Mouse (Mus musculus): ENCODE data around the gene Slc11a2. TPM values are rescaled to one million over a fixed set of nuclear protein-coding genes. Genes with fewer than 3 reads are reported as not detected.
"Not testable (repeated sequence)": the region's sequence is repeated elsewhere in the genome, so short reads cannot be mapped to it uniquely, and the experiment has no call there.

Gene Slc11a2
- total RNA-seq, 2 experiments from 2014 or later, result 37.5 to 48.9 TPM

- intact Hi-C loops (cut with DNase I), result no loop called here
- DNase-seq, result peak; percentile 68 to 81
Measured at GRCm38 (mm10) chr15:100443126-100443922, 18.5 kb upstream of the Slc11a2 start.

DNA sequence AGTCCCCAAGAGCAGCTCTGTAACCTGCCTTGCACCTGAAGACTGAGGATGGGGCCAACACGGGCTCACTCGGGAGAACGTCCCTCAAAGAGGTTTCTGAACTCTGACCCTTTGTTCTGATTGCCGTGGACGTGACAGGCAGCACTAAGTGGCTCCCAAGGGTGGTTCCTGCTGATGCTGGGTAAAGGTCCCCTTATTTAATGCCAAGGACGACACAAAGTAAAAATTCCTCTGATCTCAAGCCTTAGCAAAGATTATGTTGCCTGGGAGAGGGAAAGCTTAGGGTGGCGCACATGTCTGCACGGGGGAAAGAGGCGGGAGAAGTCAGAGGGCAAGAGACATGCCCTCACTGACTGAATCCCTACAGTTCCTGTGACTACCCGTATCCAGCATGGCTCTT lies 11.6 kb upstream of the Slc11a2 start:
- intact Hi-C loops (cut with DNase I), result no loop called here
- no peak for DNase-seq

GRCm38 (mm10) chr15:100436112-100436511 lies 11.2 kb upstream of the Slc11a2 start:
- intact Hi-C loops (cut with DNase I), result no loop called here
- DNase-seq, result no peak

DNA sequence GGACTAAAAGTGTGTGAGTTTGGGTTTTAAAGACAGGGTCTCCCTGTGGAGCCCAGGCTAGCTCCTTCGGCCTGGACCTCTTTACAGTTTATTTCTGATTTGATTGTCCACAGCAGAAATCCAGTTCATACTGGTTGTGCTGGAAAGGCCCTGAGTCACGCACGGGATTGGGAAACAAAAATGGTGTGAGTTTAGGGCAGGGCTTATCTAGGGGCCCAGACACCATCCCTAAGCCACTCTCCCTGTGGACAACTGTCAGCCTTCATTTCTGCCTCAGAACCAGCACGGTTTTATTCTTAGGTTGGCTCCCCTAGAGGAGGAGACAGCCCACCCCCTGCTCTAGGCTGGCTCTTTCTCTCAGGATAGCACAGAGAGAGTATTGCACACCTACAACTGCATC lies 8.4 kb upstream of the Slc11a2 start:
- intact Hi-C loops (cut with DNase I), result no loop called here
- no peak for DNase-seq

- no peak for DNase-seq
- intact Hi-C loops (cut with DNase I), result no loop called here
Measured at GRCm38 (mm10) chr15:100429959-100430565, 5.2 kb upstream of the Slc11a2 start.

DNA sequence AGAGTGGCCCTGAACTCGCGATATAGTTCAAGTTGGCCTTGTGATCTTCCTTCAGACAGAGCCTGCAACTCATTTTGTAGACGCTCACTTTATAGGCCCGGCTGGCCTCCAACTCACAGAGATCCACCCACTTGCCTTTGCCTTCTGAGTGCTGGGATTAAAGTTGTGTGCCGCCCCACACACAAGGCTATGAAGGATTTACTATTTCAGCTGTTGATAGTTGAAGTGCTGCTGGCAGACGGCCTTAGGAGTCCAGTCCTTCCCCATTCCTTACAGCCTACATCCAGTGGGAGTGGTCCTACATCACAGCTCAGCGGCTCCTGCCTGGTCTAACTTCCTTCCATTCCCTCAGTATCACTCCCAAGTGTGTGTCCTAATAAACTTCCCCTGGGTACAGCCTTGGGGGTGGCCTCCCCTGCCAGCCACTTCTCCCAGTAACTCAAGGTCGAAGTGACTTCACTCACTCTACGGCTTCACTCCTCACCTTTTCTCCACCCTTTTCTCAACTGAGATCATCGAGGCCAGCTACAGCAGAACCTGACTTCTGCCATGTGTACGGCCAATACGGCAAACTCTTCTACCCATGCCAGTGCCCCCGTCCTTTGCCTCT lies 3.5 kb upstream of the Slc11a2 start:
- intact Hi-C loops (cut with DNase I), result no loop called here
- DNase-seq, result no peak

DNA sequence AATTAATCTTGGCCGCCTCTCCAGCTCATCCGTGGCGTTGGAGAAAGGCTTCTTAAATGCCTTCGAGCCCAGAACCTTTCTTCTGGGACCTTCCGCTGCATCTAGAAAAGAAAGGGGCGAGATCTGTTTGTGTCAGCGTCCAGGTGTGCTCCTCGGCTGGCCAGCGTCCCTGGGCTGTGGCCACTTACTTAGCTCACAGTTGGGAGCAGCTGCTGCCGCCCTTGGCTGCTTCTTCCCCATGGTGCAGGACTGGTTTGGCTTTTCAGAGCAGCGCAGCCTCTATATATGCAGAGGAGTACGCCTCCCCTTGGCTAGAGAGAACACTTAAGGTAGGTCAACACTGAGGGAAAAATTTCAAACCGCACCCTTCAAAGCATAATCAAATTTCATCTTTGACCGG lies 956 bp downstream of the Slc11a2 start:
- intact Hi-C loops (cut with DNase I), result no loop called here
- DNase-seq, result no peak

GRCm38 (mm10) chr15:100422899-100423860 lies 1.7 kb downstream of the Slc11a2 start:
- intact Hi-C loops (cut with DNase I), result no loop called here
- peak; percentile 90 to 97 for DNase-seq

DNA sequence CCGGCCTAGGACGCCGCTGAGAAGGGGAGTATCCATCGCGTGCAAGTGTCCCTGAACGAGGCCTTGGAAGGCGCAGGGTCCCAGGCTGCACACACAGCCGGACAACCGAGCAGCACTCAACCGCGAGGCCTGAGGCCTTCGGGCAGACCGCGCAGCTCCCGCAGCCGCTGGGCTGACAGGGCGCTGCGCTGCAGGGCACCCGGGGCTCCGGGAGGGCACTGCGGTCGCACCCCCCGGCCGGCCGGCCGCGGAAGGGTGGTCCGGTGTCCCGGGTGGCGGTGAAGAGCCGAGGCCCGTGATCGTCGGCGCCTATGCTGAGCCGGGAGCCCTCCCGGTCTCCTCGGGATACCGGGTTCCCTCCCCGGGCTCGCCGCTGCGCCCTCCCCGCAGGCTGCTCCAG lies 2.4 kb downstream of the Slc11a2 start:
- intact Hi-C loops (cut with DNase I), result no loop called here
- no peak for DNase-seq

GRCm38 (mm10) chr15:100421758-100422197 lies 3.1 kb downstream of the Slc11a2 start, which contains the start of gene Gm5475:
Gm5475 (plus strand) TSS chr15:100422147.
- DNase-seq; intact Hi-C loops (cut with DNase I): not testable (repeated sequence)

DNA sequence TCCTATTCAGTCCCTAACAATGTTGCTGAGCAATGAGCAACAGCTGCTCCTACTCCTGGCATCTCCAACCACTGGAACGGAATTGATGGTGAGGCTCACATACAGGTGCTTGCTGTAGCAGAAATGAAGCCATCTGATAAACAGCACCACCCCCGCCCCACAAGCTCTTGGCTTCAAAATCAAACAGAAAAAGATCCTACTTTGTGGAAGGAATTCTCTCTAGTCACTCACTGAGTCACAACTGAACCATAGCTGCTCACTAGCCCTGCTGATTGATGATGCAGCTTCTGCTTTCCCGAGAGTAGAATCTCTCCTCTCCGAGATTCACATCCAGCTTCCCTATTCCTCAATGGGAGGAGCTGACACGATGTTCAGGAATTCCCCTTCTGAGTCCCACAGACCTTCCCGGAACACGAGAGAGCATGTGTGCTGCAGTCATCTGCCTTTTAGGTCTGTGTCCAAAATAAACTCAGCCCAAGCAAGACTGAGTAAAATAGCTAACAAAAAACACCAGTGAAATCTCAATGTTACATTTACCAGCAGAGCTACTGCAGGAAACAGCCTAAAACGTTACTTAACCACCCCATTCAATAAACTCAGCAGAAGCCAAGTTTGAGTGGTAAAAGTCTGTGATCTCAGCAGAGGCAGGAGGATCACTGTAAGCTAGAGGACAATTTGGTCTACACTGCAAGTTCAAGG lies 3.7 kb downstream of the Slc11a2 start:
- intact Hi-C loops (cut with DNase I), result no loop called here
- no peak for DNase-seq

DNA sequence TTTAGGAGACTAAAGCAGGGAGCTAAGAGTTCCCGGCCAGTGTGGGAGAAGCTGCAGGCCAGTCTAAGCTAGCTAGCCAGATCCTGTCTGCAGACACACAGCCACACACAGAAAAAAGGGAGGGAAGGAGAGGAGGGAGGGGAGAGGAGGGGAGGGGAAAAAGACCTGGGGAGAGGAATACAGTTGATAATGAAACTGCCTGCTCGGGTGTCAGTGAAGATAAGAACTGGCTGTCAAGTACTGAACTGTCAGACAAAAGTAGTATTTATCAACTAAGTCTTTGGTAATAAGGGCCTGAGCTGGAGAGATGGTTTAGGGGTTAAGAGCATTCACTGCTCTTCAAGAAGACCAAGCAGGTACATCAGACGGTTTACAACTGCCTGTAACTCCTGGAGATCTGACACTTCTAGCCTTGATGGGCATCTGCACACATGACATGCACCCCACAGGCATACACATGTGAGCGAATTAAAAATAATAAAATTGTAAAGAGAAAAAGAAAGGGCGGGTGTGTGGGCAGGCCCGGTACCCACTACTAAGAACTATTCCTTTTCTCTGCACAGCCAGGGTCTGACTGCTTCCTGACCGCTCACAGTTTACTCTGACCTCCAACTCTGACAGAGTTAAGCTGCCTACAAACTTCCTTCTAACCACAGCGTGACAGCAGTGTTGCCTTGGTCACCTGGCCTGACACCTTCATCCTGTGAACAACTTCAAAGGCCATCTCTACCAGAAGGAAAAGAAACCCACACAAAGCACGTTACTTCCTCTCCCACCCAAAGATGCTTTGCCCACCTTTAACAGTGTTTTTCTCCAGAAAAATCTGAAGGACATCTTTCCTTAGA lies 4.7 kb downstream of the Slc11a2 start:
- DNase-seq, result no peak
- intact Hi-C loops (cut with DNase I), result no loop called here

GRCm38 (mm10) chr15:100419311-100419710 lies 5.6 kb downstream of the Slc11a2 start:
- DNase-seq, result no peak
- intact Hi-C loops (cut with DNase I), result no loop called here

DNA sequence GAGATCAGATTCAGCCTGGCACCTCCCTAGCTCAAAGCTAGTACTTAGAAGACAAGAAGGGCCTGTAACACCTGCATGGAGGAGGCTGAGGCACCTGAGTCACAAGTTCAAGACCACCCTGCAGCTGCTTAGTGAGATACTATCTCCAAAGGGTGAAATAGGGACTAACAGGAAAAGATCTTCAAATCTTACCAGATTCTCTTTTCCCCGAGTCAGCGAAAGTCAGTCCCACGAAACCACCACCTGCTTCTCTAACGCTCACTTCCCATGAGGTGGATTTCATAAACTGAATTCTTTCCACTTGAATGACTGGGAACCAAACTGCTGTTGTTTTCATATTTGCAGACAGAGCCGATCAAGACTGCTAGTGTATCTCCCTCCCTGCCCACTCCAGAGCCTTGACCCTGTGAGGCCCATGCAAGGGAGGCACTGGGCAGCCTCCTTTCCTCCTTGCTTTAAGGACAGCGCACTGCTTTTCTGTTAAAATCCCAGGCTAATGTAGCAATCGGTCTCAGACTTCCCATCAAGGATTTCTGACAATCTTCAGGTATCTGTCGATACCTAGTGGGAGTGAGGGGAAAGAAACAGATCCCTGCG lies 6.9 kb downstream of the Slc11a2 start:
- DNase-seq, result no peak
- intact Hi-C loops (cut with DNase I), result no loop called here

DNA sequence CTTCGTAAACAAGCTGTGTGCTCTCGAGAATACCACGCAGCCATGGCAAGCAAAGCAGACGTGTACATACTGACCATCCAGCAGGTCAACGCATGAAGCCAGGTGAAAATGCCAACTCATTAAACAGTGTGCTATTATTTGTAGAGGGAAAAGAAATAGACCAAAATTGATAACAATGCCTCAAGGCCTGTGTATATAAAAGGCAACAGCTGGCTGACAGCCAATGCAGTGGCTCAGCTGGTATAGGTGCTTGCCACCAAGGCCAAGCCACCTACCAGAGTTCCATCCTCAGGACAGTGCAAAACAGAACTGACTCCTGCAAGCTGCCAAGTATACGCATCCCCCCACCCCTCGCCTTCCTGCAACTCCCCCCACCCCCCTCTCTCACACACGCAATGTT lies 9.2 kb downstream of the Slc11a2 start:
- no peak for DNase-seq
- intact Hi-C loops (cut with DNase I), result no loop called here

GRCm38 (mm10) chr15:100414942-100415341 lies 9.9 kb downstream of the Slc11a2 start:
- DNase-seq, result no peak
- intact Hi-C loops (cut with DNase I), result no loop called here

DNA sequence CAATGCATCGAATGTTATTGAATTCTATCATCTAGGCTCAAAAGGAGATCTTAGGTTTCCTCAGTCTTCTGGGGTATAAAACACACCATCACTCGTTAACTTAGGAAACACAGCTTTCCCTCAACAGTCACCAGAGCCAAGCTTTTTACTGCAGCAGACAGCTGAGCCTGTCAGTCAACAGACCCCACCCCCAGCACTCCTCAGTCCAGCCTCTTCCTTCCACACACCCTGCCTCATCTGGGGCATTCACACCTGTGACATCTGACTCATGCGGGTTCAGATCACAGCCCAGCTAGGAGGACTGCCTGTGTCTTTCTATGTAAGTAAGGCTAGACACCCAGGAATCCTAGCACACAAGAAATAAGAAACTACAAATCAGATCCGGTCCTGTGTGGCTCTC lies 10.9 kb downstream of the Slc11a2 start:
- no peak for DNase-seq
- intact Hi-C loops (cut with DNase I), result no loop called here

DNA sequence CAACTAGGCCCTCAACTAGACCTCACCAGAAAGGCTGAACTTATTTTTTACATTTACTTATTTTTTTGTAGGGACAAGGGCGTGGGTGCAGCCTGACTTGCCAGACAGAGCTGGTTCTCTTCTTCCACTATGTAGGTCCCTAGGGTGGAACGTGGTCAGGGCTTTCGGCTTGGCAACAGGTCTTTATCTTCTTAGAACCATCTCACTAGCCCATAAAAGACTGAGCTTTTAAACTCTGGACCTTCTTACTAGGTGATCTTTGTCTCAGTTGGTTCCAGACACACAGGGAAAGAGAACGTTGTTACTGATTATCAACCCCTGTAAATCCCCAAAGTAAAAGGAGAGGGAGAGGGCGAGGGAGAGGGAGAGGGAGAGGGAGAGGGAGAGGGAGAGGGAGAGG lies 11.6 kb downstream of the Slc11a2 start:
- DNase-seq, result no peak
- intact Hi-C loops (cut with DNase I), result no loop called here

DNA sequence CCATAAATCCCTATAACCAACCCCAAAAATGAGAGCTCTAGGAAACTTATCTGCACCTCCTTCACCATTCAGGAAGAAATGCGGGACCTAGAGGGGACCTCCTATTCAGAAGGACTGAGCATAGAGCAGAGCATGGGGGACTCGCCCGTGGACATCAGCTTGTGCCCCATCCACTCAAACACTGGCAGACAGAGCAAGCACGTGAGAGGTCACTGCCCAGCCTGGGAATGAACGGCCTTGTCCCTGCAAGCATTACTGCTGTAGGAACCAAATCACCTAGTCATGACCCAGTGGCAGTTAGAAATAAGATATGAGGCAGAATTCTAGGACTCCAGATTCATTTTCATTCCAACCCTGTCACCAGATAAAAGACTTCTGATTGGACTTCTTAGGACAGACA lies 13.1 kb downstream of the Slc11a2 start:
- DNase-seq, result no peak
- intact Hi-C loops (cut with DNase I), result no loop called here

Data from gastrocnemius, postnatal 36 days (tissue).